Mouse (Mus musculus) small intestine, adult 2 months (tissue): ENCODE results near the gene Nmt1.

Source experiments
- CTCF ChIP-seq: fragments of 200-500 bp; IDR thresholded peaks from 2 replicates; pipeline ENCODE4 v1.5.1; 2012; ENCODE audit warnings: low read depth, mild to moderate bottlenecking, control low read depth, inconsistent platforms, low read length, moderate library complexity, mixed read lengths; ENCODE audit not compliant: insufficient replicate concordance, insufficient read length; ENCODE audit errors: extremely low read depth
- POLR2A ChIP-seq: fragments of 200-500 bp; IDR thresholded peaks from 2 replicates; pipeline ENCODE4 v1.6.1; 2012; ENCODE audit warnings: low read depth, mild to moderate bottlenecking, control low read depth, inconsistent platforms, low read length, moderate library complexity

GRCm38 (mm10) chr11:103020713-103021335, 7.2 kb upstream of the Nmt1 start:
- TF ChIP-seq CTCF (peak; percentile 25; the same call in 1 of the 2 replicates), POLR2A (no peak)
